21 mouse cellular contexts compared by ENCODE assay signal in genomic region chr8:10499846-10500245, GRCm38 (mm10).
DNase-seq lines count a peak whose midpoint lies in the region; ATAC-seq and TF ChIP-seq lines count a peak whose summit lies in the region.
"Had no signal": no experiment of that assay in that cellular context is flagged by ENCODE, and none has a peak within 500 bp of the region (broad histone marks: within the 10 kb centered on the region; RNA-seq: fewer than 3 reads in every experiment).

No protein-coding gene starts in this region.

- H3K79me2 ChIP-seq in C2C12 (ENCODE audit: control insufficient read depth, insufficient read depth) = no peaks in the 10 kb centered on the region

- TF ChIP-seq CTCF in C2C12 (IDR thresholded peaks at IDR 0.05; ENCODE audit: control insufficient read depth, insufficient read depth, insufficient read length) = no peak

- H3ac ChIP-seq in C2C12 (ENCODE audit: control insufficient read depth, insufficient read length, low read depth) = no peak overlapping the region

- H3K4me1 ChIP-seq in forebrain, embryonic 10.5 days = peaks cover 5% of the 10 kb centered on the region
- H3K4me1 ChIP-seq in forebrain, embryonic 13.5 days = no peaks in the 10 kb centered on the region
- H3K4me1 ChIP-seq: megakaryocyte, embryonic 14.5 days had no signal

- intact Hi-C loops in left cerebral cortex, postnatal 10 days (cut with DNase I) = no loop called here

- WGBS in forebrain, embryonic 10.5 days = 25% methylated on average over 8 of the region's 8 CpGs
- 15% methylated on average over 8 of the region's 8 CpGs for WGBS in forebrain, embryonic 13.5 days

- no peaks in the 10 kb centered on the region for H3K27me3 ChIP-seq in forebrain, embryonic 10.5 days (ENCODE audit: poor library complexity, severe bottlenecking)
- no peaks in the 10 kb centered on the region for H3K27me3 ChIP-seq in forebrain, embryonic 13.5 days
- no peaks in the 10 kb centered on the region for H3K27me3 ChIP-seq in C2C12 (ENCODE audit: control insufficient read depth, insufficient read depth, insufficient read length)
- H3K27me3 ChIP-seq: megakaryocyte, embryonic 14.5 days had no signal

- no peaks in the 10 kb centered on the region for H3K79me3 ChIP-seq in C2C12 (ENCODE audit: low read depth)

- H3K36me3 ChIP-seq in forebrain, embryonic 10.5 days (replicated peaks) = no peaks in the 10 kb centered on the region
- H3K36me3 ChIP-seq in forebrain, embryonic 13.5 days (ENCODE audit: poor library complexity, severe bottlenecking) = no peaks in the 10 kb centered on the region
- H3K36me3 ChIP-seq in C2C12 (ENCODE audit: control insufficient read depth, insufficient read depth) = no peaks in the 10 kb centered on the region

- H3K9me3 ChIP-seq in forebrain, embryonic 10.5 days = peaks cover 7% of the 10 kb centered on the region; the same call in 1 of the 2 replicates
- H3K9me3 ChIP-seq in forebrain, embryonic 13.5 days (replicated peaks) = peaks cover 8% of the 10 kb centered on the region; the same call in 1 of the 2 replicates

- H3K4me3 ChIP-seq in forebrain, embryonic 10.5 days = no peak overlapping the region
- H3K4me3 ChIP-seq in forebrain, embryonic 13.5 days = no peak overlapping the region
- H3K4me3 ChIP-seq in C2C12 (ENCODE audit: insufficient read depth, poor library complexity, severe bottlenecking) = no peak overlapping the region
- H3K4me3 ChIP-seq: megakaryocyte, embryonic 14.5 days had no signal

- H3K9ac ChIP-seq in forebrain, embryonic 13.5 days = no peak overlapping the region

- no peak for ATAC-seq in forebrain, embryonic 13.5 days
- ATAC-seq: Patski had no signal

- no peak overlapping the region for H3K4me2 ChIP-seq in forebrain, embryonic 13.5 days
- H3K4me2 ChIP-seq: liver, embryonic 11.5 days had no signal

- 0 out of 2 replicates have a peak overlapping the region, but pooled peaks have one; percentile 44 for H3K27ac ChIP-seq in forebrain, embryonic 10.5 days
- no peak overlapping the region for H3K27ac ChIP-seq in forebrain, embryonic 13.5 days

- DNase-seq in forebrain, embryonic 10.5 days (ENCODE audit: extremely low spot score, low spot score) = no peak
- DNase-seq in adrenal gland, postnatal 10 days = peak; percentile 17
- DNase-seq in natural killer cell, adult 2 months (ENCODE audit: low spot score in 2 of 2) = peak; percentile 24 to 59
- DNase-seq in gastrocnemius, adult 8-10 months (ENCODE audit: low spot score in 2 of 2) = no peak
- no peak for DNase-seq in left cerebral cortex, postnatal 10 days (ENCODE audit: extremely low spot score in 1 of 2, low spot score in 2 of 2)
- DNase-seq: B cell, adult 2 months; cerebellum, postnatal 10 days; gastrocnemius, postnatal 10 days; heart, adult 18-20 months; heart, postnatal 4 days; kidney, adult 8-10 months; kidney, postnatal 25 days; lung, adult 18-20 months; lung, postnatal 14 days; right cerebral cortex, postnatal 25 days; thymus, postnatal 36 days had no signal

TF ChIP-seq in C2C12, 6 proteins besides CTCF, POLR2A, EP300 and RAD21:
- TF ChIP-seq USF1 (IDR thresholded peaks at IDR 0.05; ENCODE audit: low read depth) = no peak
- TF ChIP-seq MYOD1 (IDR thresholded peaks at IDR 0.05; ENCODE audit: control insufficient read depth, insufficient read length, low read depth) = no peak
- no peak for TF ChIP-seq MYOG (IDR thresholded peaks at IDR 0.05; ENCODE audit: control insufficient read depth, extremely low read depth, insufficient read length)
- peak; percentile 34 for TF ChIP-seq MAX (IDR thresholded peaks at IDR 0.05)
- no peak for TF ChIP-seq CEBPB (IDR thresholded peaks at IDR 0.05; ENCODE audit: low read depth)
- TF ChIP-seq FOSL1 (IDR thresholded peaks at IDR 0.05; ENCODE audit: insufficient read depth, low read length, poor library complexity, severe bottlenecking) = no peak

Comparison
In these comparisons a context has a peak if more than half of its experiments do, and no peak if none do; other contexts are left out.
1. DNase-seq: peak in adrenal gland, postnatal 10 days (single experiment) and natural killer cell, adult 2 months (2 of 2); none in forebrain, embryonic 10.5 days (single experiment), gastrocnemius, adult 8-10 months (0 of 2) and left cerebral cortex, postnatal 10 days (0 of 2).